Mouse (Mus musculus): Measurements from ENCODE around the gene Sel1l.
A peak's percentile ranks its signal among the peaks of the same experiment; 100 is the strongest.

Gene Sel1l

DNA sequence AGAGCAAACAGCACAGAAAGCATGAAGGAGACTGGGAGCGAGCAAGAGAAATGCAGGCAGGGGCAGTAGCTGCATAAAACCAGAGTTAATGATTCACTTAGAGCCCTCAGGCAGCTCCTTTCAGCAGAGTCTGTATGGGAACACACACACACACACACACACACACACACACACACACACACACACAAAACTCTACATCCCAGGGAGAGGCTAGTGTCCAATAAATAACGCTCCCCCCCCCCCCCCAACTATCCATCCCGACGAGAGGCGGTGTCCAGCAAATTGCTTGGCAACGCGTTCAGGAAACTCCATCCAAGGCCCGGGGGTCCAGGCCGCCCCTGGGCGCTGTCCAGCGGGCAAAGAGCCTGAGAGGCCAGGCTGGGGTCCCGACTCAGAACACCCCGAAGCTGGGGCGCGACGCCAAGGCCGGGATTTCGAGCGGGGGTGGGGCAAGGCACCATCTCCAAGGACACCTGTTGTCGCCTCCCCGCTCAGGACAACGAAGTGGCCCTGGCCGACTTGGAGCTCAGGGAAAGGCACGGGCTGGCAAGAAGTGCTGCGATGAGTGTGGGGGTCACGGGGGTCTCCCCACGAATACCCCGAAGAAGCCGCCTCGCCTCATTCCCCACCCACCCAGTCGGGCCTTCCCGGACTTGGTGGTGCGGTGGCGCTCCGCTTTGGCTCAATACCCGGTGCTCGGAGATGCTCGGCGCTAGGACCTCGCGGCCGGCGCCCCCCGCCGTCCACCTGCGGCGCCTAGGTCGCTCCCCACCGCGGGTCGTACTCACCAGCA lies 70.5 kb downstream of the Sel1l start:
- DNase-seq (ENCODE audit: low read depth): no peak

- DNase-seq (ENCODE audit: low read depth): no peak
Measured at GRCm38 (mm10) chr12:91776342-91776741, 72.6 kb downstream of the Sel1l start.

DNA sequence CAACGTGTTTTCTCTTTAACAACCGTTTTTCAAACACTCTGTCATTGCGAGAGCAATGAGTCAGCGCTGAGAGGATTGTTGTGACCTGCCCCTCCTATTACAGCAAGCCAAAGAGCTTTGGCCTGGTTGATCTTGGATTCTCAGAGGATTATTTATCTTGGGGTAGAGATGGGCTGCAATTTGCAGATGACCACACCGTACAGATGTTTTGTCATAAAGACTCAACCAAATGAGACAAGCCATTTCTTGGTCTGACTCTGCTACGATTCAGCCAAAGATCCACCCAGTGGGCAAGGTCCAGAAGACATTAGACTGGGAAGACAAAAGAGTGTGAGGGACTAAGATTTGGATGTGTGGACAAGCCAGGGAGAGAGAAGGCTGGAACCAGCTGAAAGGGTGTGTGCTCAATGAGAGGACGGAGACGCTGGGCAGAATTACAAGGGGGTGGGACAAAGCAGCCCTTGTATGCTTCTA lies 74.1 kb downstream of the Sel1l start:
- DNase-seq (ENCODE audit: low read depth): no peak

DNA sequence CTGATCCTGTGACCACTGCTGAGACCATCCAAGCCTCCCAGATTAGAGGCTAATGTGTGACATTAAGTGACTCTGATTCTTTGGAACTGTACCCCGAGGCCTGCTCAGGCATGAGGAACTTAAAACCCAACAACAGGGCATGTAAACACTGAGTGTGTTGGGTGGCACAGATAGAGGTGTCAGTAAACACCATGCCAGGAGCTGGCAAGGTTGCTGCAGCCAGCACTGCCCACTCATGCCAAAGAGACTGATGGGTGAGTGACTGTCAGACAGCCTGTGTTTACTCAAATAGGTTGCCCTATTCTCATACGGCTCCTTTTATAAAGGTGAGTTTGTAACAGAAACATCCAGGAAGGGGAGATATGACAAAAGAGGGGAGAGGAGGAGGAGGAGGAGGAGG lies 80.1 kb downstream of the Sel1l start:
- no peak for DNase-seq (ENCODE audit: low read depth)

- no peak for DNase-seq (ENCODE audit: low read depth)
Measured at GRCm38 (mm10) chr12:91768176-91768575, 80.8 kb downstream of the Sel1l start.

GRCm38 (mm10) chr12:91766338-91767107 lies 82.4 kb downstream of the Sel1l start:
- DNase-seq (ENCODE audit: low read depth): peak; percentile 68

DNA sequence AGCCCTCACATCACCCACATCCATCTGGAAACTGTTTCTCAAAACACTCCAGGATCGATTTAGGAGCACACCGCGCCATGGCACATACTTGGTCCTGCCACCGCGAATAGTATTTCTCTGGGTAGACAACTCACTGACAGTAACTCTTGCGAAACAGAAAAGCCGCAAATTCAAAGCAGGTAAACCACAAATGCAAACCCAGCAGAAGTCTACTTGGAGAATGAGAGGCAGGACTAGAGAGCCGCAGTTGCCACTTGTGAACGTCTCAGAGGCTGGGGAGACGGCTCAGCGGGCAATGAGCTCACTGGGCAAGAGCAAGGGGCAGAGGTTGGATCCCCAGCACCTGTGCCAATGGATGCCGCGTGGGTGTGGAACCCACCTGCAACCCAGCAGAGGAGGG lies 83.5 kb downstream of the Sel1l start:
- DNase-seq (ENCODE audit: low read depth): no peak

GRCm38 (mm10) chr12:91765054-91765453 lies 83.9 kb downstream of the Sel1l start:
- no peak for DNase-seq (ENCODE audit: low read depth)

- DNase-seq (ENCODE audit: low read depth): no peak
Measured at GRCm38 (mm10) chr12:91764471-91764870, 84.5 kb downstream of the Sel1l start.

DNA sequence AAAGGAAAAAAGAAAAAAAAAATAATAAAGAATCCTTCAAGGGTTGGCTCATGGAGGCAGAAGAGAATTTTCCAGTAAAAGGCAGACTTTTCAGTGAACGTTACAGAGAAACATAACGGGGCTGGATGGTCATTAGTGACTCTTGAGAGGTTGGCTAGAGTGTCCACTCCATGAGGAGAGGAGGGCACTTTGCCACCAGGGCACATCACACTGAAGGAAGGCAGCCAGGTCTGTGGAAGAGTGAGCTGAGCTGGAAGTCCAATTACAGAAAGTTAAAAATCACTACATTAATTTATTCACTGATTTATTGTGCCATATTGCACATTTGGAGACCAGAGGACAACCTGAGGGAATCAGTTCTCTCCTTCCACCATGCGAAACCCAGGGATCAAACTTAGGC lies 89.1 kb downstream of the Sel1l start:
- no peak for DNase-seq (ENCODE audit: low read depth)

DNA sequence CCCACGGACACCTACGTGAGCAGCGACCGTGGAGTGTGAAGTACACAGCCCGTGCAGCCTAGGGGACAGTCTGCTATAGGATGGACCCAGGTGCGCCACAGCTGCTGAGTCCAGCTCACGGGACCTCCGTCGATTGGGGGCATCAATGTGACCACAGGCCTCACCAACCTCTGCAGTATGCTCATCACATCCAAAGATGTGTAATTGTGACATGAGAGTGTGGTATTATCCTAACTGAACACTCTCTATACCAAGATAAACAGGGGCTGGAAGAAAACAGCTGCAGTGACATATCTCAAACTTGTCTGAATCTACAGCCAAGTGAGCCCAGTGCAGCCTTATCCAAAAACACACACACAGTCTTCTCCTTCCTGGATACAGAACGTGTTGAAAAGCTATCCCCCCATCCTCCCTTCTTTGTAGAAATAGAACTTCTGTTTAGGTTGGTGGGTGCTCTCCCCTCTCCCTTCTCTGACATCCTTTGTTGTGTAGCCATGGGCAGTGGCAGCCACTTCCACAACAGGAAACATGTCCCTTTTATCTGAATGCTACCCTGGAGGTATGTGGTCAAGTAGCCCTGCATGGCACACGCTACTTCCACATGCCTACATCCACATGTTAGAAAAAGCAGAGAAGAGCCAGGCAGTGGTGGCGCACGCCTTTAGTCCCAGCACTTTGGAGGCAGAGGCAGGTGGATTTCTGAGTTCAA lies 90.9 kb downstream of the Sel1l start:
- no peak for DNase-seq (ENCODE audit: low read depth)

DNA sequence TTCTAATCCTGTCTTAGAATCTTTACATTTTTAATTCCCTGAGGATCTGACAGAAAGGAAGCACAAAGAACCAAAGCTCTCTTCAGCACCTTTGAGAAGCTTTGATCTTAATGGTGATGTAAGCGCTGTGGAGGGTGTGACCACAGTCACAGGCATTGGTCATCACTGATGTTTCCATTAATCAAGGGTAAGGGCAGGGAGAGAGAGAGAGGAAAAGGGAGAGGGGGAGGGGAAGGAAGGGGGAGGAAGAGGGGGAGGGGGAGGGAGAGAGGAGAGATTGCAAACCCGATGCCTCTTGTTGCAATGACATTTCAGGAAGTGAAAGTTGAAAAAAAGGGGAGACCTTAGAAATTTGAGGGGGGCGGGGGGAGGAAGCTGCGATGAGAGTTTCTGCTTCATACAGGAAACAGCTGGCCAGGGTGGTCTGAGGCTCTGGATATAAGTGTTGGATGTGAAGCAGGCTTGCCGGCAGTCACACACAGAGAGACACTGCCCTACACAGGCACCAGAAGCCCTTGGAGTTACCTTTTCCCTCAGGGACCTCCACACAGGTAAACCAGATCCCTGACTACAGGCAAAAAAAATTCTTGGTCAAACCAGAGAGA lies 92.3 kb downstream of the Sel1l start:
- no peak for DNase-seq (ENCODE audit: low read depth)

Measured in c-Kit-positive CD71-negative TER-119-negative erythroid progenitor cells, embryonic 14.5 days (primary cell).